Mouse (Mus musculus) spleen, adult 12 weeks (tissue): ENCODE data around the gene Milr1.

Source experiments
- DNase-seq: peaks from one replicate; pipeline ENCODE4 v3.0.0; 2022; ENCODE audit warnings: low spot score

The Milr1 gene

GRCm38 (mm10) chr11:106812410-106813136, 61.5 kb downstream of the Milr1 start:
- DNase-seq: no peak

GRCm38 (mm10) chr11:106814601-106815320, 63.7 kb downstream of the Milr1 start:
- no peak for DNase-seq

- DNase-seq: no peak
Measured at GRCm38 (mm10) chr11:106815331-106815730, 64.3 kb downstream of the Milr1 start.

- DNase-seq: no peak
Measured at GRCm38 (mm10) chr11:106815761-106816160, 64.7 kb downstream of the Milr1 start.

- no peak for DNase-seq
Measured at GRCm38 (mm10) chr11:106816316-106816715, 65.3 kb downstream of the Milr1 start.

GRCm38 (mm10) chr11:106817156-106817555, 66.1 kb downstream of the Milr1 start:
- no peak for DNase-seq

GRCm38 (mm10) chr11:106817808-106818207, 66.8 kb downstream of the Milr1 start:
- no peak for DNase-seq

- DNase-seq: no peak
Measured at GRCm38 (mm10) chr11:106818341-106818740, 67.3 kb downstream of the Milr1 start.
